Mouse (Mus musculus) kidney, postnatal 36 days (tissue): ENCODE data around the gene Mgat4a.

Source experiments
- DNase-seq, 2 experiments: peaks; one replicate each; pipeline ENCODE4 v3.0.0; 2021 to 2022; ENCODE audit warnings: mixed read lengths in 2 of 2

Mgat4a gene

DNA sequence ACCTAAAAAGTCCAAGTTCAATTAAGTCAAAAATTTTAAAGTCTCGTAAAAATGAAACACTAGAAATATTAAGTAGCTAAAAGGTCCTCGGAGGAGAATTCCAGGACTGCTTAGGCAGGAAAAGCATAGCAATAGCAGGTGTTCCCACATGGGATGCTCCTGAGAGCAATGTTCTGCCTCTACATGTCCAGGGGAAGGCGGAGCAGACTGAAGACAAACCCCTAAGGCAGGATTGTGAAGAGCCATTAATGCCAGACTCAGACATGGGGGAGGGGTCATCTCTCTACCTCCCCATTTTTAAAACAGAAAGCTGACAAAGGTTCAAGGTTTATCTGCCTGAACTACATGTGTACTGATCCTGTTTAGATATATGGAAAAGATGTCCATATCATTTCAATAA is 45.7 kb downstream of the Mgat4a start:
- DNase-seq = no peak

DNA sequence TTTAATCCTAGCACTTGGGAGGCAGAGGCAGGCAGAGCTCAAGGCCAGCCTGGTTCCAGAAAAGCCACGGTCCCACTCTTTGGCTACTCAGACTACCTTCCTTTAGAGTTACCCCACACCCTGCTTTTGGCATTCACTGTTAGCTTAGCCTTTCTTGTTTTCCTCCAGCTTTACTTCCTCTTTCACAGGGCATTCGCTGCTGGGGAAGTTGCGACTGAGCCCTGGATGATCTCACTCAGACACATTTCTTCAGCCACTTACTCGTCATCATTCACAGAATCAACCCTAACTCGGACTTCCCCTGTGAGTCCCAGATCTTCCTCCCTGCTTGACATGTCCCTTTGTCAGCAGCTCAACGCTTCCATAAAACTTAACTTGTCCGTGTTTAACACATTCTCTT is 49.1 kb downstream of the Mgat4a start:
- peak in 1 of 2 experiments; percentile 16 for DNase-seq

DNA sequence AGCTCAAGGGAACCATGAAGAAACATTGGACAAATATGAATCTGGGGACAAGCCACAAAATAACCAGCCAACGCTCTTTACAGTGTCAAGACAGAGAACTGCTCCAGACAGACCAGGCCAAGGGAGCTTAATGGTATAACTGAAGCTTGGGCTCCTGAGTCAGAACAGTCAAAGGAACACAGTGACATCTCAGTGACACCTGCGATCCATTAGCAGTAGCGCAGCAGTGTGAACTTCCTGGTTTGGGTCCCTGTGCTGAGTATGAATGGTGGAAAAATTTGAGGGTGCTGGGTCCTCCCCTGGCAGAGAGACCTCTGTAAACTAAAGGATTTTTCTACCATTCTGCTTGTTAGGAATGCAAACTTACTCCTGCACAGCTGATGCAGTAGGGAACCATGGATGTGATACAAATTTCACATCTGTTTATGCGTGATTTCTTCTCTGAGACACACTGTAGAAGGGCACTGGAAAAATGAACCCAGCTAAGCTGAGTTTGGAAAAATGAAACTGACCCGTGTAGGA is 50.1 kb downstream of the Mgat4a start:
- no peak for DNase-seq

DNA sequence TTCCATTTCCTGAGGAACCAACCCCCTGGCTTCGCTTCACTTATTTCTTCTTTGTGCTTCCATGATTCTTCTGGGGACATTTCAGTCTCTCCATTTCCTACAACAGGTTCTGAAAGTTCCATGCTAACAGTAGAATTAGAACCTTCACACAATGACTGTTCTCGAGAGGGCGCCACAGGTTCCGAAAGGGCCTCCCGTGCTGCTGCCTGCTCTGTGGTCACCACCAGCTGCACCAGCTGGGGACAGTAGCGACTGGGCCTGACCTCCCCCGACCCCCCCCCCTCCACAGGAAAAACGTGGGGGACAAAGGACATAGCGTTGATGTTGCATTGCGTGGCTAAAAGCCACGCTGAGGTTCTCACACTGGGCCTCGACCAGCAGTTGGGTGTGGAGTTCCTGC is 52.3 kb downstream of the Mgat4a start:
- no peak for DNase-seq

GRCm38 (mm10) chr1:37486994-37487393 is 53.8 kb downstream of the Mgat4a start:
- no peak for DNase-seq

- DNase-seq = no peak
Observed at GRCm38 (mm10) chr1:37486439-37486838, 54.4 kb downstream of the Mgat4a start.

GRCm38 (mm10) chr1:37484612-37485011 is 56.2 kb downstream of the Mgat4a start:
- DNase-seq = no peak

- DNase-seq = no peak
Observed at GRCm38 (mm10) chr1:37481331-37481730, 59.5 kb downstream of the Mgat4a start.

GRCm38 (mm10) chr1:37480731-37481130 is 60.1 kb downstream of the Mgat4a start:
- DNase-seq = no peak

DNA sequence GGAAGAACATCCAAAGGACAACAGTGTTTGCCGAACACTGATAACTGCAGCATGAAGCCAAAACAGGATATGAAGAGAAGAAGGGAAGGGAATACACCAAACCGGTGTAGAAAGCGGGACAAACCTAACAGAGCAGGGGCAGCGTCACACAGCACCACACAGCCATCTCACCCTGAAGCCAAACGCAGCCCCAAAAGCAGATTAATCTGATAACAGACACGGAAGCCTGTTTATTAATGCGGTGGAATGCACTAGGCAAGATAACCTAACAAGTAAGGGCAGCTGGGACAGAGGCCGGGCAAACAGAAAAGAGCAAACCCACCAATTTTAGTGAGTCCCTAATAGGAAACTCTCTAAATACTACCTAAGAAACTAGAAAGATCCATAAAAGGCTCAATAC is 61.1 kb downstream of the Mgat4a start:
- DNase-seq = no peak

DNA sequence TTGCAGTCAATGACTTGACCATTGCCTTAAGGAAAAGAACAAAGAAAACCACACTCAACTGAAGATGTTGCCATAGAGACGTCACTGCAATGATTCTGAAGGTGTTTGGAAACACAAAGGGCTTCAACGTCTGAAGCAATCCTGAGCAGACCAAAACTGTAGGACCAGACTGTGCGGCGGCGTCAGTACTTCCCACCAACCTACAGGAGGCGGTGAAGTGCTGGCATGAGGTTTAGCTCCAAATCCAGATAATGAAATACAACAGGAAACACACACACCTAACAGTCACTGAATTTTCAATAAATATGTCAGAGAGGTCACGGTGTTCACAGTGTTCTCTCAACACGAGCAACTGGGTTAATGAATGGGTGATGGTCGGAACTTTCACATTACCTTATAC is 61.7 kb downstream of the Mgat4a start:
- peak in 1 of 2 experiments; percentile 20 for DNase-seq

DNA sequence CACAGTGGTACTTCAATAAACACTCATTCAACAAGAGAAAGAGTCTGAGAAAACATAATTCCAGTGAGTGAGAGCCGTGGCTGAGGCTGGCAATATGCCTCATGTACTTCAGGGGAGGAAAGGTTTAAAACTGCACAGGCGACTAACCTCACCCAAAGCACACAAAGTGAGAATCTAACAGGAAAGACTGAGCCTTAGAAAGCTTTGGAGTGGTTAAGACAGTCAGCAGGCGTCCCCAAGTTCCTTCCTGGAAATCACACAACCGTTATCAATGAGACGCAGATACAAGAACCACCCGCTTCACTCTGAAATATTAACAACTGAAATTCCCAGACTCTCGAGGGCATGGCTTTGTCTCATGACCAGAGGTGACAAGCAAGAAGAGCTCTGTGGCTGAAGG is 62.4 kb downstream of the Mgat4a start:
- no peak for DNase-seq

DNA sequence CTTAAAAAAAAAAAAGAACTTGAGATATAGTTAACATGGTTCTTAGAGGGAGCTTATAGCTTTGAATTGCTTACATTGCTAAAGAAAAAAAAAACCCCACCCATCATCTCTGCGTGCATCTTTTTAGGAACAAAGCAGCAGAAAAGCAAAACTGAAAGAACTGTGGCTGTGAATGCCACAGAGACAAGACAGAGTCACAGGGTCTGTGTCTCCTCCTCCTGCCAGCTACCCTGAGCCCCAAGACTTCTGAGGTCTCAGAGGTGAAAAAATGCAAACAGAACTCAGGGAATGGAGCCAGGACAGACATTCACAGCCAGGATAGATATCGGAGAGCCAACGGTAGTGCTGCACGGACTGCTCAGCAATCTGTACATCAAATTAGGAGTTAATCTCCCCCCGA is 62.9 kb downstream of the Mgat4a start:
- DNase-seq = no peak

- no peak for DNase-seq
Observed at GRCm38 (mm10) chr1:37477250-37477649, 63.6 kb downstream of the Mgat4a start.

- DNase-seq = no peak
Observed at GRCm38 (mm10) chr1:37475312-37475711, 65.5 kb downstream of the Mgat4a start.

GRCm38 (mm10) chr1:37474634-37475190 is 66.1 kb downstream of the Mgat4a start:
- DNase-seq = no peak

DNA sequence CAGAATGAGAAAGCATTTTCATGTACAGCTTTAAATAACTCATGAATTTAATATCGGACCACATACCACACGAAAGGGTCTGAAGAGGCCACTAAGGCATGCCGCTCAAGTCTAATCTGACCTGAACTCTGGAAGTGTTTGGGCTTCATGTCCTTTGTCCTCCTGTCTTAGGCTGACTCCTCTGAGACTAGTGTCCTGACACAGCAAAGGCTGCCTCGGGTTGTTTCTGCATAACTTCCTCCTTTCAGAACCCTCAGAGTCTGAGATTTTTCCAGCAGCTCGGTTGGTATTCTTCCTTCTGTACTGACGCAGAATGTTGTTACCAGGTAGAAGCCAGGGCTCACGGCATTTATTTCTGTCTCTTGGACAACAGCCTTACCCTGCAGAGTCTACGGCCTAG is 66.8 kb downstream of the Mgat4a start:
- DNase-seq = peak in 1 of 2 experiments; percentile 17

DNA sequence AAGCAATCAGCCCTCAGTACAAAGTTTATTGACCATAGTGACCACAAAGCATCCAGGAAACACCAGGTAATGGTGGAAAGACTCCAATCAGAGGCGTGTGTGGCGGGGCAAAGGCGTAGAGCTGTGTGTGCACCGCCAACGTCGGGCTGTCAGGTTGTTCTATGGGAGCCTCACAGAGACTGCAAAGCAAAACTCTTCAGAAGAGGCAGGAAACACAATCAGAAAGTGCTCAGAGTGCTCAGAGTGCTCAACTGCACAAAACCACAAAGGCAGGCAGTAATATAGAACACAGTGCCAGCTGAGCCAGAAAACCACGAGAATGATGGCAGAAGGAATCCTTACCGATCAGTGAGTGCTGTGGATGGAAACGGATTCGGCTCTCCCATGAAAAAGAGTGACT is 67.6 kb downstream of the Mgat4a start:
- no peak for DNase-seq

DNA sequence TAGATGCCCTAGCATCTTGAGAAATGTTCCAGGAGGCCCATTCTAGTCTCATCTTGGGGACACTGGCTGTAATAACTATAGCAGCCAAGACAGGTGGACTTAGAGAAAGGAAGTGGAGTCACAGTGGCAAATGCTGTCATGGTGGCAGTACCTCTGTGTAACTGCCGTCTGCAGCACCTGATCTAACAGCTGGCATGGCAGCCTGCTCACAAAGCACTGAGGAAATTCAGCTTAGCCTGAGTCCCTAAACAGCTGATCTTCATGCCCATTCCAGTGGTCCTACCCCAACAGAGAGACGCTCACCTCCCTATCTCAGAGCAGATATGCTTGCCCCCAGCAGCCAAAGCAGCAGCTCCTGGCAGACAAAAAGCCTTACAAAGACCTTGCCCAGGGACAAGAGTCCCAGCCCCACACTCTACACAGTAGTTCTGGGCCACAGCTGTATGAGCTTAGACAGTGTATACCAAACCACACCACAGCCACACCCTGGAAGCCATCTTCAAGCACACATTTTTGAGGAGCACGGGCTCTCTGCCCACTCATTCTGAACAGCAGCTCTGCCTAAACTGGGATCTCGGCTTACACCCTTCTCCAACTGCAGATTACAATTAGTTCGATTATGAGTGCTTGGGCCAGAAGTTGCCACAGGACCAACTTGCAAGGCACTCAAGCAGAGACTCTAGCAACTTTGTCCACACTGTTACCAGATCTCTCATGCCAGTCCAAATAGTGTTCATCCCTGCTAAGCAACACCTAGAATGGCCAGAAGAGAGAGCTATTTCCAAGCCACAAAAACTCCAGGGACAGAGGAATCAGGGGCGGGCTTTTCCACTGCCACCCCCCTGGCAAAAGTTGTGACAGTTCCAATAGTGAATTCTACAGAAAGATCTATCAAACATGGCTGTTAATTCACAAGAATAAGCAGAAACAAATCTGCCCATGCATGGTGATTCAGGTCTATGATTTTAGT is 69.4 kb downstream of the Mgat4a start:
- no peak for DNase-seq

DNA sequence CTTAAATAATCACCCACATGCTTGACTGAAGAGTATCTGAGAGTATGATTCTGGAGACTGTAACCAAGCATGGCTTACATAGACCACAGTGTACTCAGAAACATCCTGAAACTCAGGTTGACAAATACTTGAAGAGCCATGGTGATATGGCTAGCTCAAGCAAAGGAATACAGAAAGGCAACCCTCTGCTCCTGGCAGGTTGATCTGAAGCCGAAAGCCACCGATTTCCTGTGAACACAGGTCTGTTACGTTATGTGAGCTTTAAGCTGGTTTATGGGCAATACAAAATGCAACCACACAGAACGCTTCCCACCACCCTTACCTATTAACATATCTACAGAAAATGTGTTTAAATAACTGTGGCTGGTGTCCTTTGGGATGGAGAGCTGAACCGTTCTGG is 71.8 kb downstream of the Mgat4a start:
- no peak for DNase-seq

DNA sequence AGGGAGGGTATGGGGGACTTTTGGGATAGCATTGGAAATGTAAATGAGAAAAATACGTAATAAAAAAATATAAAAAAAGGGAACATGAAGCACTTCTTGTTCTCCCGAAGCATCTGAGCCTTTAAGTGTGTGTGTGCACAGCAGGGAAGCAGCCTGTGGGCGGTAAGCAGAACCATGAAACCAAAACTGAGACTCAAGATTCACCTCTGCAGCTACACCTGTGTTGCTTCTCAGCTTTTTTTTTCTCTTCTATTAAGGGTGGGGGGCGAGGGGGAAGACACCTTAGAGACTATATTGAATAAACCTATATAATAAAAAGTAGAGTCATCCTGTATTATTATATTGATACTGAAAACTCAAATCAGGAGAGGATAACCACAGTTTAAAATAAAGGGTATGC is 73.0 kb downstream of the Mgat4a start:
- no peak for DNase-seq

DNA sequence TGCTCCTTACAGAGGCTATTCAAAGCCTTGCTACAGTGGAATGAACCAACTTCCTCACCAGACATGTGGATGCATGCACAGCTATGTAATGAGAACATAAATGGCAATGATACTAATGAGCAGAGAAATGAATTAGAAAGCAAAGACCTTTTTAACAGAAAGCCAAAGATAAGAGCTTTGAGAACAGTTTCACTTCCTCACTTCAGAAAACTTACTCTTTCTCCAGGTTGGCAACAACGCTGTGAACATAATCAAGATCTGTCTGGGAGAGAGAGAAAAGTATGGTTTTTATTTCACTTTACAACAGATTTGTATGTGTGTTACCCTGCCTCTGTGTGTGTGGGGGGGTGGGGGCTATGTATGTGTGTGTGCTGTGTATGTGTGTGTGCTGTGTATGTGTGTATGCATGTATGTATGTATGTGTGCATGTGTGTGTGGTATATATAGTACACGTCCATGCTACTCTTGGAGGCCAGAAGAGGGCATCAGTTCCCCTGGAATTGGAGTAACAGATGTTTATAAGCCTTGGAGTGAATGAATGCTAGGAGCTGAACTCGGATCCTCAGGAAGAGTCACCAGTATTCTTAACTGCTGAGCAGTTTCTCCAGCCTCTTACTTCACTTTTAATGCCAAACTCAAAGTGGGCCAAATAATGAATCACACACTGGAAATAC is 74.4 kb downstream of the Mgat4a start:
- DNase-seq = no peak

DNA sequence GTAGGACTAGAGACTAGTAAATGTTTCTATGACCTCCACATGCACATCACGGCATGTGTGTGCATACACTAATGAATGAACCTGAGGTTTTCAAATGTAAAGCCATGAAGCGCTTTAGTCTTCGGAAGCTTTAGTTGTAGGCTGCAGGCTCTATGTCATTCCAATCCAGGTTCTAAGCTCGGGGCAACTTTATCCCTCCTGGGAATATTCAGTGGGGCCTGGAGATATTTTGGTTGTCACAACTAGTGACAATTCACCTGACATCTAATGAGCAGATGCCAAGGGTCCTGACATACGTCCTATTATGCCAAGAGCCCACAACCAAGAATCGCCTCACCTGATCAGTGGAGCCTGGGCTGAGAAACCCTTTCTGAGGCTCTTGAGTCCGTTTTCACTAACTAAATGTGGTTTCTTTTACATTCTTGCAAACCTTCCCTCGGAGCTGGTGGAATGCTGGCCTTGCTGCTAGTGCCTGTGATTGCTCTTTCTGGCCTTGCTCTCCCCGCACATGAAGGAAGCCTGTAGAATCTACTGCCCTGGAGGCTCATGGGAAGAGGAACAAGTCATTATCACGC is 75.9 kb downstream of the Mgat4a start:
- no peak for DNase-seq
